Mouse (Mus musculus) cortical plate, adult 2 months (tissue): Measurements from ENCODE around the gene Aoc2. TPM values are rescaled to one million over a fixed set of nuclear protein-coding genes. Genes with fewer than 3 reads are reported as not detected.

Experiments used
- H3K27ac ChIP-seq: fragments of 200-500 bp; 2 replicates; pipeline ENCODE4 v1.5.1; 2012; ENCODE audit warnings: low read length, control low read depth, inconsistent platforms; ENCODE audit not compliant: insufficient read depth
- H3K4me1 ChIP-seq: fragments of 200-500 bp; 2 replicates; pipeline ENCODE4 v1.6.1; 2011; ENCODE audit warnings: low read length; ENCODE audit not compliant: control insufficient read depth, insufficient read depth
- H3K4me3 ChIP-seq: fragments of 200-500 bp; 2 replicates; pipeline ENCODE4 v1.5.1; 2011; ENCODE audit warnings: mild to moderate bottlenecking, low read length, control low read depth; ENCODE audit not compliant: insufficient read depth
- CTCF ChIP-seq: fragments of 200-500 bp; IDR thresholded peaks from 2 replicates; pipeline ENCODE4 v1.5.1; 2011; ENCODE audit warnings: mild to moderate bottlenecking, control low read depth, low read length; ENCODE audit not compliant: insufficient read depth; ENCODE audit errors: extremely low read depth
- POLR2A ChIP-seq: fragments of 200-500 bp; IDR thresholded peaks from 2 replicates; pipeline ENCODE4 v1.6.1; 2011; ENCODE audit warnings: mild to moderate bottlenecking, low read length, control low read depth; ENCODE audit not compliant: insufficient read depth; ENCODE audit errors: extremely low read depth
- polyA plus RNA-seq: library from polyadenylated mRNA; depleted of rRNA; stranded (reverse); fragments of >200 nt; gene quantifications from 2 replicates; pipeline ENCODE4 v1.2.3, GENCODE M21; 2012

The Aoc2 gene
- polyA plus RNA-seq, 1 experiment = 4.0 TPM

DNA sequence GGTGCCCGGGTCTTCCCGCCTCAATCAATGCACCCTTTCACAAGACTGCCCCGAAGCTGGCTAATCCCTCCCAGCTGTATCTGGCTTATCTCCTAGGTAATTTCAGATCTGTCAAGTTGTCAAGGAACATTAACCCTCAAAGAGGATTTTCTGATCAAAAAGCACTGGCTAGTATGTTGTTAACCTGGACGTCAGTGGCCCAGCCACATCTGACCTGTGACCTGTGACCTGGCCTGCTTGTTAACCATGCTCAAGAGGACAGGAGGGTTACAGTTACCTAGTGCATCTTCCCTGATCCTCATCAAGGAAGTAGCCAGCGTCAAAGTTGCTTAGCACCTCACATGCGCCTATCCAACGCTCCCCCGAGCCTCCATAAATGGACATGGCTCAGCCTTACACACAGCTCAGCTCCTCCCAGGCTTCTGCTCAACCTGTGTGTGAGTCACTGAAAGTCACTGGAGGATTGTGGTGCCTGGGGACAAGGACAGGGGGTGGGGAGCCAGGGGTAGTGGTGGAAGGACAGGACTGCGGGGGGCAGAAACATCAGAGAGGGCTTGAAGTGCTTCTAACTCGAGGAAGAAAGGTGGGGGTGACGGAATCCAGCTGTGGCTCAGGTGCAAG lies 26.3 kb downstream of the Aoc2 start:
- TF ChIP-seq POLR2A = no peak
- TF ChIP-seq CTCF = no peak
- H3K4me1 ChIP-seq = no peaks in the 10 kb centered on the region
- H3K27ac ChIP-seq = no peak overlapping the region
- H3K4me3 ChIP-seq = no peak overlapping the region

DNA sequence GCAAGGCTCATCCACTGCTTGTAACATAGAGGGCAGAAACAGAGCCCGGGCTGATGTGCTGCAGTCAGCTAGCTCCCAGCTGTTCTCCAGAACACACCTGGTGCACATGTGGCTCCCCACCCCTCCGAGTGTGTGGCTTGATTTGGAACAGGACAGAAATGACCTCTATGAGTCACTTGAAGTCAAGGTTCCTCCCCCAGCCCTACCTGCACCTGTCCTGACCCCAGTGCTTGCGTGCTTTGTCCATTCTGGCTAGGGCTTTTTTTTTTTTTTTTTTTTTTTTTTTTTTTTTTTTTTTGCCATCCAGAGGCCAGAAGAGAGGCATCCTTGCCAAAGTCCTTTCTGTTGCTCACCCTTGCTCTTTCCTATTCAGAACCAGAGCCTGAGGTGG lies 26.9 kb downstream of the Aoc2 start:
- Histone ChIP-seq H3K27ac (no peak overlapping the region), H3K4me1 (no peaks in the 10 kb centered on the region), H3K4me3 (no peak overlapping the region)
- no peak for TF ChIP-seq POLR2A
- no peak for TF ChIP-seq CTCF

DNA sequence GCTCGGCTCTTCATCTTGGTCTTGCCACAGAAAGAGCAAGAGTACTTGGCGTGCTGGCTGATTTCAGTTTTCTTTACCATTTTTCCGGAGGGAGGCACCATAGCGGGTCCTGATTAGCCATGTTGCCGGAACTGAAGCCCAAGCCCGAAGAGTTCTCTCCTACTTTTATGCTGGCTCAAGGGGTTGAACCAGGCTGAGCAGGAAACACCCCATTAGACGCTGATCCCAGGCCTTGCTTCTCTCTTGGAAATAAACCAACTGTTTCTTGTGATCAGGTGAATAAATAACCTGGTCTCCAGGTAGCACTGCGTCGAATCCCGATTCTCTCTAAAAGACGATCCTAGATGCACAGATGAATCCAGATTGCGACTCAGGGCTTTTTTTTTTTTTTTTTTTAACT lies 28.6 kb downstream of the Aoc2 start:
- TF ChIP-seq POLR2A (no peak), CTCF (no peak)
- no peak overlapping the region for H3K27ac ChIP-seq
- no peaks in the 10 kb centered on the region for H3K4me1 ChIP-seq
- H3K4me3 ChIP-seq = no peak overlapping the region

DNA sequence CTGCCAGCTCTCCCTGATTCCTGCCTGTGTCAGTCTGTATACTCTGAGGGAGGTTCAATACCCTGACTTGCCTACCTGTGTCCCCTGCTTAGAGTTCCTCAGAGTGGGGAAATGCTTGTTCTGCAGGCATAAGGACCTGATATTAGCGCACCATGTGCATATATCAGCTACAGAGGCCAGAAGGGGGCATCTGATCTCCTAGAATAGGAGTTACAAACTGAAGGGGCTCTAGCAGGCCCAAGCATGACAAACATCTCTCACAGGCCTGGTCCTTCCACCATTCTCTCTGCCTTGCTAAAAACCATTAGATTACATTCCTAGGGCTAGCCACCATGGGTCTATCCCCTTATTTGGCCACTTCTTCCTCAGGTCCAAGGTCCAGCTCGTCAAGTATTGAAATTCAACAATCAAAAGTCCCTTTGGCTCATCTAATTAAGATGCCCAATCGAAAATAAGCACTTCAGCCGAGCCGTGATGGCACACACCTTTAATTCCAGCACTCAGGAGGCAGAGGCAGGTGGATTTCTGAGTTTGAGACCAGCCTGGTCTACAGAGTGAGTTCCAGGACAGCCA lies 29.7 kb downstream of the Aoc2 start:
- H3K27ac ChIP-seq = no peak overlapping the region
- TF ChIP-seq POLR2A (no peak), CTCF (no peak)
- no peak overlapping the region for H3K4me3 ChIP-seq
- H3K4me1 ChIP-seq = no peaks in the 10 kb centered on the region

DNA sequence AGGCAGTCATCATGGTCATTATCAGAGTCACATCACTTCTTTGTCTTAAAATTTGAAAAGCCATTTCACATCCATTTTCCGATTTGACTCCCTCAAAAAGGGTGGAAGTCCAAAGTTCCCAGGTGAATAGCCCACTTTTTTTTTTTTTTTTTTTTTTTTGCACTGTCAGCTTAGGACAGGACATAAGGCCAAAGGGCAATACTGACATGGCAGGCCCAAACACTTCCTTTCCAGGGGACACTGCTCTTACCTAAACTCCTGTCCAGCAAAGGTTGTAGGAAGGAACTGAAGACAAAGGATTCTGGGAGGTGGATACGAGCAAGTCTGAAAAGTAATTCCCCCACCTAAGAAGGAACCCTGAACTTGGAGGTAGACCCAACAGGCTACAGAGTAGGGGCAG lies 31.1 kb downstream of the Aoc2 start:
- Histone ChIP-seq H3K4me3 (no peak overlapping the region), H3K4me1 (no peaks in the 10 kb centered on the region), H3K27ac (no peak overlapping the region)
- TF ChIP-seq POLR2A = no peak
- TF ChIP-seq CTCF = no peak

DNA sequence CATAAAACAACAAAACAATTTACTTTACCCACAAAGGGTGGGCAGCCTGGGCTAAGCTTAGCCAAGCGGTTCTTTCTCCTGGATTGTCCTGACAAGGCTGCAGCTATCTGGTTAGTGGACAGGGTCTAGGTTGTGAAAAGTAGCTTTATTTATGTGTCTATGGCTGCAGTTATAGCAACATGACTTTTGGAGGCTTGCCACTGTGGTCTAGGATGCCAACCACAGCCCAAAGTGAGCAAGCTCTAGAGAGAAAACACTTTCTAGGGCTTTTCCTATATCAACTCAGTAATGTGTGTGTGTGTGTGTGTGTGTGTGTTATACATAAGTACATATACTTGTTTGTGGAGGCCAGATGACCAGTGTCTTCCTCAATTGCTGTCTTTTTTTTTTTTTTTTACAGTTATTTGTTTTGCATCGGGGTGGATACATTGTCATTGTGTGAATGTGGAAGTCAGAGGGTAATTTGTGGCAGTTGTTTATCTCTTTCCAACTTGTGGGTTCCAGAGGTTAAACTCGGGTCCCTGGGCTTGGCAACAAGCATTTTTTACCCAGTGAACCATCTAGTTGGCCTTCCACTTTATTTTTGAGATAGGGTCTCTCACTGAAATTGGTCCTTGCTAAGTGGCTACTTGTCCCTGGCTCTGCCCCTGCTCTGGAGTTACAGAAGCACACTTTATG lies 32.8 kb downstream of the Aoc2 start:
- TF ChIP-seq POLR2A (no peak), CTCF (no peak)
- no peak overlapping the region for H3K27ac ChIP-seq
- no peaks in the 10 kb centered on the region for H3K4me1 ChIP-seq
- H3K4me3 ChIP-seq = no peak overlapping the region

DNA sequence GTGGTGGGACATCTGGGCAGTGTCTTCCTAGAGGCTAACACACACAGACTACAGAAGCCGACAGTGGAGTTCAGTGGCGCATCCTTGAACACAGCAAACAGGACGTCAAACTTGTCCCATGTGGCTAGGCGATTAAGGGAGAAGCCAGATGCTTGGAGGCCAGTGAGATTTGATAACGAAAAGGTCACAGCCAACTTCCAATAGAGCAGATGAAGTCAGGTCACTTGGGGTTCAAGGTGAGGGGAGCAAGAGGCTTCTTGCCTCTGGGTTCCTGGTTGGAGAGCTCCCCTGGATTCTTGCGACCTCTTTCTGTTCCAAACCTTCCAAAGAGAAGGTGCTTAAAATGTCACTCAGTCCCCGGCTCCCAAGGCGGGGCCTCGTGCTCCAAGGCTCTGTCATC lies 34.9 kb downstream of the Aoc2 start:
- Histone ChIP-seq H3K27ac (no peak overlapping the region), H3K4me3 (no peak overlapping the region), H3K4me1 (no peaks in the 10 kb centered on the region)
- TF ChIP-seq CTCF = no peak
- no peak for TF ChIP-seq POLR2A

DNA sequence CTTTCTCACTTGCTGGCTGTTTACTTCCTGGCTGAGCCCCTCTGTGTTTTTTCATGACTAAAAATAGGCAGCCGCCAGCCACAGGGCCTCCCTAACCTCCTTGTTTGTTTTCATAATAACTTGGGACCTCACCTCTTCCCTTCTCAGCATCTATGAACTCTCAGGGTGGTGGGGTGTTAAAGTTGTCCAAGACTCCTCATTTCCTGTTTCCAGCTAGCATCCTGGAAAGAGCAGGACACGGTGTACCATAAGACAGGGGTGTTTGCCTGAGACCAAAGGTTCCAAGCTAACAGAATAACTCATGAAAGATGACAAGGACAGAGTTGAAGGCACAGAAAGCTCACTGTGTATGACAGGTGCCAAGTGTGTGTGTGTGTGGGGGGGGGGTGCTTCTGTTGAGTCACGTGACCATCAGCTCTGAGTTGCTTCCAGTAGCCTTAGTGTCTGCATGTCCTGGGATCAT lies 35.8 kb downstream of the Aoc2 start:
- H3K4me3 ChIP-seq = no peak overlapping the region
- no peaks in the 10 kb centered on the region for H3K4me1 ChIP-seq
- no peak overlapping the region for H3K27ac ChIP-seq
- TF ChIP-seq CTCF = no peak

DNA sequence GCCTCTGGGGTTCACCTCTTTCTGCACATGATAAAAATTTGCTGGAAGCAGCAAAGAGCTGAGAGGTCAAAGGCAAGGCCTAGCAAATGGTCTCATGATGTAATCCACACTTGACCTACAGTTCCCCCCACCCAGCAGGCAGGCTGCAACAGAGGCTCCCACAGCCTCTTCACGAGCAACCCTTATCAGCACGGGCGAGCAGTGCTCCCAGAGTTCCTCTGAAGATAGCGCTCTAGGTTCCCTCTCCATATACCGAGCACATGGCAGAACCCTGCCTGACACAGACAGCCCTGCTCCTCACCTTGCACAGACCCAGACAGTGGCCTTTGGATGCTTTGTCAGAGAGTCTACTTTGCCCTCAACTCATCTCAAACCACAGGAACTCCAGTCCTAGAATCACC lies 39.7 kb downstream of the Aoc2 start:
- no peak overlapping the region for H3K27ac ChIP-seq
- H3K4me3 ChIP-seq = no peak overlapping the region
- H3K4me1 ChIP-seq = no peaks in the 10 kb centered on the region
- TF ChIP-seq CTCF (no peak), POLR2A (no peak)

DNA sequence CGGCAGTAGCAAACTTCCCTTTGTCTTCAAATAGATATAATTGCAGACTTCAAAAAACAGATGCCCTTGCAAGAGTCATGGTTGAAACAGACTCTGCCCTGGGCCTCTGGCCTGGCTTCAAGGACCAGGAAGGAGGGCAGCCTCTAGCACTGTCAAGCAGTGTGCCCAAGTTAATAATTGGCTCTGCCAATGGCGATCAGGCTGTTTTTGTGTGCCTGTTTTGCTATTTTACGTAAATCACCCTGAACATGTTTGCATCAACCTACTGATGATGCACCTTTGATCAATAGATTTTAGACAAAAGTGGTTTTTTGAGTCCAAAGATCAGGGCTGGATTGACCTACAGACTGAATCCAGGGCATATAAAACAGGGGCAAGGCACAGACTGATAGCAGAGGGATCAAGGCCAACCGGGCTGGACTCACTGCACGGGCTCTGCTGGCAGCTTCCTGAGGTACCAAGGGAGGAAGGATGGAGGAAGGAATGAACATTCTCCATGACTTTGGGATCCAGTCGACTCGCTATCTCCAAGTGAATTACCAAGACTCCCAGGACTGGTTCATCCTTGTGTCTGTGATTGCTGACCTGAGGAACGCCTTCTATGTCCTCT lies 42.6 kb downstream of the Aoc2 start, which contains the start of gene G6pc:
TSS of gene G6pc (plus strand) at position 236 of the 610 bp plus-strand sequence.
- Histone ChIP-seq H3K4me1 (no peaks in the 10 kb centered on the region), H3K27ac (no peak within 1 kb of the TSS), H3K4me3 (no peak within 1 kb of the TSS)
- TF ChIP-seq CTCF (no peak), POLR2A (no peak)
